Mouse (Mus musculus): ENCODE results near the gene Cd300ld3.

GRCm38 (mm10) chr11:115066768-115067167 is 18.6 kb upstream of the Cd300ld3 start:
- TF ChIP-seq CTCF (IDR thresholded peaks at IDR 0.05; ENCODE audit: control insufficient read depth, insufficient read depth, insufficient replicate concordance, low read depth, low read length) (no peak), POLR2A (IDR thresholded peaks at IDR 0.05; ENCODE audit: control insufficient read depth, low read depth, low read length) (no peak)
